Mouse (Mus musculus) cerebellum, adult 11-12 months (tissue): Measurements from ENCODE around the gene Cldn11.
A peak's percentile ranks its signal among the peaks of the same experiment; 100 is the strongest.
"Not testable (repeated sequence)": the region's sequence is repeated elsewhere in the genome, so short reads cannot be mapped to it uniquely, and the experiment has no call there.

ENCODE experiments used
- DNase-seq: peaks from one replicate; pipeline ENCODE4 v3.0.0; 2022

The Cldn11 gene

DNA sequence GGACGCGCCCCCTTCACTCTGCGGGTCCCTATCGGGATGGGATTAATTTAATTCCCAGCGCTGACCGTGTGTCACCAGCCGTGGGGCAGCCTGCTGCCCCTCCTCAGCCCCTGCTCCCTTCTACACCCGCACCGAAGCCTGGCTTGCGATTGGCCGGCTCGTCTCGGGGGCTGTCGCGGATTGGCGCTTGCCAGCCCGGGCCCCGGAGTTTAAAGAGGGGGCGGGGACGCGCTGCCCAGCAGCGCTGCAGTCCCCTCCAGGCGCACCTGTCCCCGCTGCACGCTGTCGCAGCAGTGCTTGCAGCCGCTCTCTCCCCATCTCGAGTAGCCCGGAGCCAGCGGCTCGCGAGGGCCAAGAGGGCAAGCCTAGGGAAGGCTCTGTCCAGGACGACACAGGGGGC, at the start of gene Cldn11:
TSS of gene Cldn11 (plus strand) at position 215 of the 400 bp plus-strand sequence.
- no peak for DNase-seq

DNA sequence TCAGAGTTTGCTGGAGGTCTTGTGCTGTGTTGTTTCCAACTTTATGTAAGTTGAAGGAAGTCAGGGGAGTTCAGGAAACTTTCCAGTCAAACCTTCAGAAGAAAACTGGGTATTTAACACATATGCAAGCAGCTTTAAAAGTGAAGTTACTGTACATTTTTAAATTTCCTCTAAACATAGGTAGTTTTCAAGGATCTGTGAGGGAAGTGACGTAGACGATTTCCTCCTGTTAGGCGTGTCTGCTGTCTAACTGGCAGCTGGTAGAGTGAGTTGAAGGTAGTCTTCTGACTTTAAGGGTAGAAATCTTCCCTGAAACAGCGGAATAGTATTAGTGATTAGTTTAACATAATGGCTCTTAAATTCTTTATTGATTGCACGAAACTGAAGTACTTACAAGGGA, 49.7 kb upstream of the Cldn11 start:
- no peak for DNase-seq

DNA sequence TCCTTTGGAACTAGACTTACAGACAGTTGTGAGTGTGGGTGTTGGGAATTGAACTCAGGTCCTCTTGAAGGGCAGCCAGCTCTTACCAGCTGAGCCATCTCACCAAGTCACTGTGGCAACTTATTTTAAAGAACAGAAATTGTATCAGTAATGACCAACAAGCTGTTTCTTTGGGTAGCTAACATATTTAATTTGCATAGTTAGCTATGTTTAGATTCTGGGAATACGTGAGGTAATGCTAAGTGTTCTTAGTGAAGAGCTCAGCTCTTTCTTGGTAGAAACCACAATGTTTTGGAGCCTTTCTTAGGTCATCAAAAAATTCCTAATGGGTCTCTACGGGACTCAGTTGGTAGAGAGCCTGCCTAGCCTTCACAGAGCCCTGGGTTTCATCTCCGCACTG, 48.9 kb upstream of the Cldn11 start:
- no peak for DNase-seq

DNA sequence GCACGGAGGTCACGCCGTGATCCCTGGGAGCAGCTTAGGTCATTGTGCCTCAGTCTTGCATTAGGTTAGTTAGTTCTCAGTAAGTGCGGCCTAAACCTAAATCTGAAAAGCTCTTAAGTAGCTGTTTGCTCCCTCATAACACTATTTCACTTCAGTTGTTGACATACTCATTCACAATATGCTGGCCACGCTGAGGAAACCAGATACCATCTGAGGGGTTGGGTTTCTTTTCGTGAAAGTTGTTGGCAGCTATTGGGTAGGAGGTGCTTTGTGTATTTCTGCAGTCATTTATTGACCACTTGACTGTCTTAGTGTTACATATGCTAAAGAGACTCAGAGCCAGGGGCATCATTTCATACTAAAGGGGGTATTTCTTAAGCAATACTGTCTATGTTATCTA, 44.8 kb upstream of the Cldn11 start:
- DNase-seq: no peak

DNA sequence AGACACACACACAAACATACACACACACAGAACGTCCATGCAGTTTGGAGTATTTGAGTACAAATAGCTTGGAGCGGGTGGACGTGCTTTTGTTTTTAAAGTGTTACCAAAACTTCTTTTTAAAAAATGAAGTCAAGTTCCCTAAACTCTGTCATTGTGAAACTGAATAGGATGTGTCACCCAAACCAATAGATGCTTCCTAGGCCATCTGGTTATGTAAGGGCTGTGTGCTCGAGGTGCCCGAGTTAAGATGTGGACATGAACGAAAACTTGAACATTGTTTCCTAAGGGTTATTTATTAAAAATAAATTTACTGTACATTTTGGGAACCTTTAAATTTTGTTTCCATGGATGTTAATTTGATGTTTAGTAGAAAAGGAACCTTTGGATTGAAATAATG, 43.1 kb upstream of the Cldn11 start:
- DNase-seq: no peak

DNA sequence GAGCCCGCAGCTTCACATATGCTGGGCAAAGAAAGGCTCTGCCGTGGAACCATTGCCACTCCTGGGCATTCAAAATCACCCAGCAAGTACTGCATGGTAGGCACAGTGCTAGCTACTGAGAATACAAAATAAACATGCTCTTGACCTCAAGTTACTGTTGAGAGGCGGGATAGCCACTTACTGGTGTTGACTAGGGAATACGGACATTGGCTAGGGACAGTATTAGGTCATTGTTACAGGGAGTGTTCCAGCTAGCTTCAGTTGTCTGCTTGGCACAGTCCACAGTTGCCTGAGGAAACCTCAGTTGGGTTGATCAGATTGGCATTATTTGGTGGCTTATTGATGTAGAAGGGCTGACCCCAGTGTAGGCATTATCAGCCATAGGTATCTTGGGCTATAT, 42.0 kb upstream of the Cldn11 start:
- DNase-seq: no peak

DNA sequence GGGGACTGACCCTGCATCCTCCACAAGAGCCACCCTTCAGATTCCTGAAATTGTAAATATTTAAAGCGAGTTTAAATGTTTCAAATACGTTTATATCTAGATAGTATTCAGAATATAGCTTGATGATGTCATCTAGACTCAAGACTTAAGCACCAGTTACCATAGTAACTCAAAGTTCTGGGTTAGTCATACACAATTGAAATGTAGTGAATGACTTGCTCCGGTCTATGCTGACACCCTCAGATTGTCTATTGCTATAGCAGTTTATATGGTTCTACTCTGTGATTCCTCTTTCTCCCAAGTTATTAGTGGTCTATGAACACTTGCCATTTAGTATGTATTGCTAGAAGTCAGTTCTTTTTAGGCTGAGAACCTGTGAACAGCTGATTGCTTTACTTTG, 40.6 kb upstream of the Cldn11 start:
- no peak for DNase-seq

DNA sequence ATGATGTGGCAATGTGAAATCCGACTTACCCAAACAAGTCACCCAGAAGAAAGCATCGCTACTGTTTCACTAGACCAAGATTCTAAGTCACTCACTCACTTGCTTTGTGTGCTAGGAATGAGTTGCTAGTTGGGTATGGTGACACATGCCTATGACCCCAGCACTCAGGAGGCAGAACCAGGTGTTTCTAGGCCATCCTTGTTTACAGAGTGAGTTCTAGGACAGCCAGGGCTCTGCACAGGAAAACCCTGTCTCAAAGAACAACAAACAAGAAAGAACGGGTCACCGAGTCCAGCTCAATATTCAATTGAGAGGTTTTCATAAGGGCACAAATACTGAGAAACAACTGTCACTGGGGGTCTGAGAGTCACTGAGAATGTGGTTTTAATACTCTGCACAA, 26.6 kb upstream of the Cldn11 start:
- DNase-seq: no peak

DNA sequence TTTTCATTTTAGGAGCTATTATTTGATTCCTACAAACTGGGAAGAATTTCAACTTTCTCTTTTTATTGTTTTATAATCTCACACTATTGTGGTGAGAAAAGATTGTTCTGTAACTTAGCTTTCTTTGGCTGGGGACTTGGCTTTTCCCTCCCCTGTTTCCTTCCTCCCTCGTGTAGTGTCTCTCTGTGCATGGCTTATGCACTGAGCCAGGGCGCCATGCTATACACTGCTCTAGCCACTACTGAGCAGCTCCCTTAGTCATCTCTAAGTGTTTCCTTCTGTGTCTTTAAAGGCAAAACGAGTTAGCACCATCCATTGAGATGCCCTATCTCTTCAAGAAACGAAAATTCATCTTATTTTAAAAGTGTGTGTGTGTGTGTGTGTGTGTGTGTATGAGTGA, 23.4 kb upstream of the Cldn11 start:
- no peak for DNase-seq

DNA sequence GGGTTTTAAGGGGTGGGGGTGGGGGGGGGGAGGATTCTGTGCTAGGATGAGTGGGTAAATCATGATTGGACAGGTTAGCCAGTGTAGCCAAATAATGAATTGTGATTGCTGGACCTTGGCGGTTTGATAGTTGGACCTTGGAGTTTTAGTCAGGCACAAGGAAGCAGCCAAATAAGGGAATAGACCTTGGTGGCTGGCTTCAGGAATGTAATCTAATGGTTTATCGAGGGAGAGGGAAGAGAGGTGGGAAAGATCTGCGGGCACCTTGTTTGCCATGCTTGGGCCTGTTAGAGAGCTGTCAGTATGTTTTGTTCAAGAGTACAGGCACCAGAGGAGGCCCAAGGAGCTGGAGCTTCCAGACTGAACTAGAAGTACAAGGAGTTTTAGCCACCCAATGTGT, 22.9 kb upstream of the Cldn11 start:
- DNase-seq: no peak

DNA sequence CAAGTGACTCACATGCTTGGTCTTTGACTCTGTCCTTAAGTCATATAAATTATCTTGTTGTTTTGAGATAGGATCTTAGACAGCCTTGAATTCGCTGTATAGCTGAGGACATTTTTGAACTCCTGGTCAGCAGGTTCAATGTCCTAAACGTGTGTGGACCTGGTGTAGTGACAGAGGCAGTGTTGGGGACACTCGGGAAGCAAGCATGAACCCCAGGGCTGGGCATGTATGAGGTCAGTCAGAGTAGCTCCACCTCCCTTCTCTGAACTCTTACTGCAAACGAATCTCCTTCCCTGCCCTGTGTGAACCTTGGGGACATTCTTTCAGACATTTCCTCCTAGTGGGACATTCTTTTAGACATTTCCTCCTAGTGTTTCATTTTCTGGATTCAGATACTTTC, 20.0 kb upstream of the Cldn11 start:
- no peak for DNase-seq

DNA sequence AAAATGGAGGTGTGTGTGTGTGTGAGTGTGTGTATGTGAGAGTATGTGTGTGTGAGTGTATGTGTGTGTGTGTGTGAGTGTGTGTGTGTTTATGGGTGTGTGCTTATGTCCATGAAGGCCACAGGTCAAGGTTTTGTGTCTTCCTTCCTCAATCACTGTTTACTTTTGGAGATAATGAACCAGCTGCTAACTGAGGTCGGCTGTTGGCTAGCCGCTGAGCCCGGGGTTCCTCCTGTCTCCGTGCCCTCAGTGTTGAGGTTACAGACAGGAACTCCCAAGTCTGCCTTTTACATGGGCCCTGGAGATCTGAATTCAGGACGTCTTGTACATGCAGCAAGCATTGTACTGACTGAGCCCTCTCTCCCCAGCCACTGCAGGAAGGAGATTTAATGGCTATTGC, 16.1 kb upstream of the Cldn11 start:
- no peak for DNase-seq

DNA sequence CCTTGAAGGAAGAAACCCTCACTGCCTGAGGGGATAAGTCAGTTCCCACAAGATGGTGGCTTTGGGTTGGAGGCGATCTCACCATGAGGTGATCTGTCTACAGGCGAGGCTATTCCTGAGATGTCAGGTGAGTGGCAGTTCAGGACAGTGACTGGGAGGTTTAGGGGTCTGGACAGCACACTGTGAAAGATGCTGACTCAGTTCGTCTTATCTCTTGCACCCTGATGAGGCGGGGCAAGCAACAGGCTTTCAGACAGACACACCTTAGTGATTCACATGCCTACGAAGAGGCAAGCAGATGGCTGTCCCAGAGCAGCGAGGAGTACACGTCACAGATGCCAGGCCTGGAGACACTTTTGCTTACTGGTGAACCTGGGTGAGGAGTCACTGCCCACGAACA, 15.5 kb upstream of the Cldn11 start:
- DNase-seq: no peak

DNA sequence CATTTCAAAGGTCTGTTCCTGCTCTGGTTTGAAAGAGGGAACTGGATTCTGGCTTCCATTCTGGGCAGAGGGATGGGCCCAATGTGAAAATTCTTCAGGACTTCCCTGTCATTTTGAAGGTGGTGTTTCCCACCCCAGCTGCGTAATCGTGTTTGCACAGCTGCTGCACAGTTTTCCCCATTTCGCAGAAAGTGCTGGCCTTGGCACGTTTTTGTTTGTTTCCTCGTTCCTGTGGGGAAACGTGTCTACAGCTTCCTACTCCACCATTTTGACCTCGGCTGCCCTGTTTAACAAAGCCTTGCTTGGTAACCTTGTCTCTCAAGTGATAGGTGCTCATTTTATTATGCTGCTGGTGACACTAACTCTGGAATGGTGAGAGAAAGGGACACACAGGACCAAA, 15.0 kb upstream of the Cldn11 start:
- no peak for DNase-seq

DNA sequence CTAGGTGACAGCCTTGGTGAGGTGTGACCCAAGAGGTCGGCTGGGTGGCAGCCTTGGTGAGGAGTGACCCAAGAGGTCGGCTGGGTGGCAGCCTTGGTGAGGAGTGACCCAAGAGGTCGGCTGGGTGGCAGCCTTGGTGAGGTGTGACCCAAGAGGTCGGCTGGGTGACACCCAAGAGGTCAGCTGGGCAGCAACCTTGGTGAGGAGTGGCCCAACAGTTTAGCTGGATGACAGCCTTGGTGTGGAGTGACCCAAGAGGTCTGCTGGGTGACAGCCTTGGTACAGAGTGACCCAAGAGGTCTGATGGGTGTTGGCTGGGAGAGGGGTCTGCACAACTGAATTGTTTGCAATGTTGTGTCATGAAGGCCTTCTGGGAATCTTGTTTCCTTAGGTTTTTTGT, 13.1 kb upstream of the Cldn11 start:
- DNase-seq: not testable (repeated sequence)

DNA sequence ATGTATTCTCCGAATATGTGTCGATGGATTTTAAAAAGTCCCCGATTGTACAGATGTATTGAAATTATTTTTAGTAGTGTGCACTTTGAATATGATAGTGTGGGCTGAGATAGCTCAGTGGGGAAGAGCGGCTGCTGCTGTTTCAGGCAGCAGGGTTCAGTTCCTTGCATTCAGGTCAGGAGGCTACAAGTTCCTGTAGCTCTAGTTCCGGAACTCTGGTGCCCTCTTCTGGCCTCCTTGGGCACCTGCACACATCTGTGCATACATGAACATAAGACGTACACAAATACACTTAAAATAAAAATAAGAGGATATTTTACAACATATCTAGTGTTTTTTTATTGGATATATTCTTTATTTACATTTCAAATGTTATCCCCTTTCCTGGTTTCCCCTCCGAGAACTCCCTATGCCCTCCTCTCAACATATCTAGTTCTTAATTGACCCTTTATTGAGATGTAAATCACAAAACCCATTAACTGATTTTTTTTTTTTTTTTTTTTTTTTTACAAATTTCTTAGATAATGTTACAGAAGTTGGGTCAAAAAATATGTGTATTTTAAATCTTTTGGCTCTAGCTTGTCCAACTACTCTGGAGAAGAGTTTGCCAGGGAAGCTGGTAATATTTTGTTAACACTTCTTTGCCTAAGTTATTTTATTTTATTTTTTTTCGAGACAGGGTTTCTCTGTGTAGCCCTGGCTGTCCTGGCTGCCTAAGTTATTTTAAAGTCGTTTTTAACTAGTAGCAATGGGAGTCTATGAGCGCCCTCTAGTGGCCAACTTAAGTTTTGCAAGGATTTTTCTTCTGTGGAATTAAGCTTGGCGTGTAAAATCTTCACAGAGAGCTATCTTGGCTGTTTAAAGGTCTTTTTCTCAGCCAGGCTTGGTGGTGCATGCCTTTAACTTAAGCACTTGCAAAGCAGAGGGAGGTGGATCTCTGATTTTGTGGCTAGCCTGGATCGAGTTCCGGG, 11.0 kb upstream of the Cldn11 start:
- DNase-seq: peak; percentile 32

DNA sequence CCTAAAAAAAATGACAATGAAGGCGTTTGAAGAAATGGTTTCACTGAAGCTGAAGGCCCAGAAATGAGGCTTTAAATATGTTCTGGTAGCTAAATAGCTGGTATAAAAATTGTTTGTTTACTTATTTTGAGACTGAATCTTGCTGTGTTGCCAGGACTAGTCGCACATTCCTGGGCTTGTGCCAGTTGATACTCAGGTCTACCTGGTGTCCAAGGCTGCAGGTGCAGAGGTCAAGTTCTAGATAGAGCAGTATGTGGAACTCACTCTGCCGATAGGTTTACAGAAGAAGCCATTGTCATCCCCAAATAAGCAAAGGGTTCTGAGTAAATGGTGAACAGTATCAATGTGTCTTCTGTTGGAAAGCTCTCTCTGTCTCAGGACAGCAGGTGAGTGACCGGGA, 8.1 kb upstream of the Cldn11 start:
- DNase-seq: no peak

DNA sequence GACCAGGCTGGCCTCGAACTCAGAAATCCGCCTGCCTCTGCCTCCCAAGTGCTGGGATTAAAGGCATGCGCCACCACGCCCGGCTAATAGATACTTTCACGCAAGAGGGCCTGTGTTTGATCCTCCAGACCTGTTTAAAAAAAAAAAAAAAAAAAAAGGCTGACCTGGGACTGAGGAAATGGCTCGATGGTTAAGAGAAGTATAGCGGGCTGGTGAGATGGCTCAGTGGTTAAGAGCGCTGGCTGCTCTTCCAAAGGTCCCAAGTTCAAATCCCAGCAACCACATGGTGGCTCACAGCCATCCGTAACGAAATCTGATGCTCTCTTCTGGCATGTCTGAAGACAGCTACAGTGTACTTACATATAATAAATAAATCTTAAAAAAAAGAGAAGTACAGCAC, 4.5 kb upstream of the Cldn11 start:
- not testable (repeated sequence) for DNase-seq

DNA sequence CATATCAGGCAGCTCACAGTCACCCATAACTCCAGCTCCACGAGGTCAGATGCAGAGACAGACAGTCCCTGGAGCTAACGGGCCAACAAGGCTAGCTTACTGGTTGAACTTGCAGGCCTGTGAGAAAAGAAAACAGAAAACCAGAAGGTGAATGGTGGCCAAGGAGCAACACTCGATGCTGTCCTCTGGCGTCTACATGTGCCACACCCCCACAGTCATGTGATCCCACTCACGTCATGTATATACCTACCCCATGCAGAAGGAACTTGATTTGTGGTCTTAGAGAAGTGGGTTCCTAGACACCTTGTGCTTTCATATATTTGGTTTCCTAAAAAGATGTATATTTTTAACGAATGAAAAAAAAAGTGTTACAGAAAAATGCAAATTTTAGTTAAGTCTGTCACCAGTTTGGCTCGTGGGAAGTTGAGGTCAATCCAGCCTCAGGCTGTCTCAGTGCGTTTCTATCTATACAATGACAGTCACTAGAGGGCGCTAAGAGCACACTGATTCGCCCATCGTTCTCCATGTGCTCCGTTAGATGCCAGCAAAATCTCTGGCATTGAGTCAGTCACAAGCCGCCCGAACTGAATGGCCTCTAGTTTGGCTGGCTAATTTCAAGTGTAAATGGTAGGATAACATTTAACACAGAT, 4.0 kb upstream of the Cldn11 start:
- peak; percentile 69 for DNase-seq

DNA sequence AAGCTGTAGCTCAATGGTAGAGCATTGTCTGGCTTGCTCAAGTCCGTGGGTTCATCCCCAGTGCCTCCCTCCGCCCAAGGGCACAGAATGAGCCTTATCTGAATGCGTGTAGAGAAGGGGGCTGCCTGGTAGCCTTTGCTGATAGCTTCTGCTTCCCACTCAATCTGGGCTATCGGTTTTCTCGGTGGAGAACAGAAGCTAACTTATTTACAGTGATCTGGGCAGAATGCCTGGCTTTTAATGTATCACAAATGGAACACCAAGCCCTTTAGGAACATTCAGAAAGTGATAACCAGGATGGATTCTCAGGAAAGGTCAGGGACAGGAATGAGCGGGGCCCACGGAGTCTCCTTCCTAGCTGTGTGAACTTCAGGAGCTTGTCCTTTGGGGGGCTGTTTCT, 1.1 kb upstream of the Cldn11 start:
- no peak for DNase-seq

DNA sequence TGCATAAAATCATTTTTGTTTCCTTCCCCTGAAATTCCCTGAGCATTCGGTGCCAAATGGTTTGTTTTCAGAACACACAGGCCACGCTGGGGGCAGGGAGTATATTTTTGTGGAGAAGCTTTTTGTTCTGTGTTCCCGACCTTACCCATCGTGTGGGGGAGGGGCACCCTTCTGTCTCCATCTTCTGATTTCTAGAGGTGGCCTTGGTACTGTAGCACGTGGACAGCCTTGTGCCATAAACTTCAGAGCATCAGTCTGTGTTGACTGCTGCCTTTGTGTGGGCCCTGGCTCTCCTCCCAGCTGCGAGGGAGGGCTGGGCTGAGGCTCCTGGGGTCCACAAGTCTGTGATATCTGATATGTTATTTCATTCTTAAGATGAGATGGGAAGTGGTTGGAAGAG, 2.4 kb downstream of the Cldn11 start:
- no peak for DNase-seq

DNA sequence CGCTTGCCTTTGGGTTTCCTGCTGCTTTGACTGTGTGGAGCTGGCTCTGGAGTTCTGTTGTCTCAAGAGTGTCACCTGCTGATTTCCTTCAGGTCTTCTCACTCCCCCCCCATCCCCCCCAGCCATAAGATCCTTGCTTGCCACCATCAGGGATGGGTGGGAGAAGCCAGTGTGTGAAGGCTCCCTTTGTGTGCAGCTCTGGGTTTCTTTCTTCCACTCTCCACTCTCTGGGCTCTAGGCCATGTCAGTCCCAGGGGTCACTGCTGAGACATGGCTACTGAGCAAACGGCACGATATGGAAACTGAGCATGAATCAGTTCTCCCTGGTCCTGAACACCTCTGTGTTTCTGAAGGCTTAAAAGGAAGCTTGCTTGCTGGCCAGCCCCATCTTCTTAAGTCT, 6.4 kb downstream of the Cldn11 start:
- no peak for DNase-seq

DNA sequence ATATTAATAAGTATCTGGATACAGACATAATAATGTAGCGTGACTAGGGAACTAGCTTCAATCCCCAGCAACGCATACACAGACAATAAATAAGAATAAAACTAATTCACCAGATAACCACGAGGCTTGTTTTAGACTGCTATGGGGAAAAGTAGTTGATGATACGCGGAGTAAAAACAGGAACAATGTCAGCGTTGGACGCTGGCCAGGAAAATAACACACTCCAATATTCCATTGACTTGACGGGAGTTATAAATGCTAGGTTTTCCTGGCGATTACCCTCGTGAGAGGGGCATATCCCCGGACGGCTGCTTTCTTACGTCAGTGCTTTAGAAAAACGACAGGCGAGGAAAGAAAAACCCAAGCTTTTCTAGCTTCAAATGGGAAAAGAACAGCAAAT, 8.1 kb downstream of the Cldn11 start:
- no peak for DNase-seq

DNA sequence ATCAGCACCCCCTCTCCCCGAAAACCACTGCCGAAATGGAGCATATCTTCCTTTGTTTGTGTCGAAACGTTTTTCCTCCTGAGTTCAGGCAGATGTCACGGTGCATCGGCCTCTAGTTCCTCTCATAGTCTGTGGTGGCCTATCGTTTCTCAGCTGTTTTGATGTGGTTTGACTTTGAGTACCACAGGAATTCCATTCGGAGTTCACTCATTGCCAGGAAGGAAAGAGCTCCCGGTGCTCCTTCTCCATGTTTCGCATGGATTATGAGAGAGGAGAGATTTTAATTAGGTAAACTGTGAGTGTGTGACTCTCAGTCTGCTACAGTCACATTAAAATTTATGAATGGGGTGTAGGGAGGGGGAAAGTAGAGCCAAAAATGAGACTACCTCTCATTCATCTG, 10.3 kb downstream of the Cldn11 start:
- no peak for DNase-seq

DNA sequence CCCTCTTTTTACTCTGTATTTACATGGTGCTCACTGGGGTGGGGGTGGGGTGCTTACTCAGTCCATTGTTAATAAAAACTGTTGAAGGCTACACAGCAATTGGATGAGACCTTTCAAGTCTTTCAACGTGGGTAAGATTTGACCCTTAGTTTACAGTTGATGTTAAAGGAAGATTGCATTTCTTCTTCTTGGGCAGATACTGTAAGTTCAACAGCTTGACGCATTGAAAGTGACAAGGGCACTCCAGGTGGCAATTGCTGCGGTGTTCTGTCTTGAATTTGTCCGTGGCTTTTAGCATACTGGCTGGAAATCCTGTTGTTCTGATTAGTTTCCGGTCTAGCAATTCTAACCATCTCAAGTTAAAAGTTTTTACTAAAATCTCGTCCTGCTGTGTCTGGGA, 11.6 kb downstream of the Cldn11 start:
- DNase-seq: no peak
